Mouse (Mus musculus) bone marrow, adult 2 months (tissue): ENCODE measurements around the gene Tet3. TPM values are rescaled to one million over a fixed set of nuclear protein-coding genes. Genes with fewer than 3 reads are reported as not detected.

ENCODE experiments used
- H3K27ac ChIP-seq: fragments of 200-500 bp; 2 replicates; pipeline ENCODE4 v1.5.1; 2012; ENCODE audit warnings: low read depth, mild to moderate bottlenecking, control low read depth, inconsistent platforms, low read length; ENCODE audit not compliant: control insufficient read depth, poor library complexity, insufficient read depth
- H3K4me1 ChIP-seq: fragments of 200-500 bp; 2 replicates; pipeline ENCODE4 v1.6.1; 2011; ENCODE audit warnings: low read length; ENCODE audit not compliant: control insufficient read depth, insufficient read depth
- H3K4me3 ChIP-seq: fragments of 200-500 bp; replicated peaks from 2 replicates; pipeline ENCODE3; 2011; ENCODE audit warnings: mild to moderate bottlenecking, low read depth, low read length, control low read depth; ENCODE audit not compliant: control insufficient read depth
- CTCF ChIP-seq: fragments of 200-500 bp; IDR thresholded peaks from 2 replicates; pipeline ENCODE4 v1.5.1; 2011; ENCODE audit warnings: low read length, control low read depth; ENCODE audit not compliant: control insufficient read depth, insufficient read depth
- POLR2A ChIP-seq: fragments of 200-500 bp; IDR thresholded peaks from 2 replicates; pipeline ENCODE4 v1.6.1; 2011; ENCODE audit warnings: low read depth, mild to moderate bottlenecking, control low read depth, low read length, borderline replicate concordance; ENCODE audit not compliant: control insufficient read depth
- WGBS: fragments of 180-500 bp; shearing (Covaris S2); methylation state at CpG from one replicate; pipeline ENCODE4 v1.1.7; 2018; 5-methylcytosine and 5-hydroxymethylcytosine counted together
- polyA plus RNA-seq: library from polyadenylated mRNA; stranded (reverse); fragments of >200 nt; gene quantifications from 2 replicates; pipeline ENCODE4 v1.2.4, GENCODE M21; 2011; ENCODE audit warnings: low replicate concordance; ENCODE audit not compliant: missing spikeins, insufficient read depth, insufficient read length

Gene Tet3
- polyA plus RNA-seq, 1 experiment, result 35.7 TPM

GRCm38 (mm10) chr6:83371350-83371749 is 87.5 kb downstream of the Tet3 start:
- H3K4me1 ChIP-seq, result no peaks in the 10 kb centered on the region
- TF ChIP-seq POLR2A, result no peak
- TF ChIP-seq CTCF, result no peak
- H3K4me3 ChIP-seq, result no peak overlapping the region
- 91% methylated on average over 3 of the region's 3 CpGs for WGBS
- no peak overlapping the region for H3K27ac ChIP-seq

DNA sequence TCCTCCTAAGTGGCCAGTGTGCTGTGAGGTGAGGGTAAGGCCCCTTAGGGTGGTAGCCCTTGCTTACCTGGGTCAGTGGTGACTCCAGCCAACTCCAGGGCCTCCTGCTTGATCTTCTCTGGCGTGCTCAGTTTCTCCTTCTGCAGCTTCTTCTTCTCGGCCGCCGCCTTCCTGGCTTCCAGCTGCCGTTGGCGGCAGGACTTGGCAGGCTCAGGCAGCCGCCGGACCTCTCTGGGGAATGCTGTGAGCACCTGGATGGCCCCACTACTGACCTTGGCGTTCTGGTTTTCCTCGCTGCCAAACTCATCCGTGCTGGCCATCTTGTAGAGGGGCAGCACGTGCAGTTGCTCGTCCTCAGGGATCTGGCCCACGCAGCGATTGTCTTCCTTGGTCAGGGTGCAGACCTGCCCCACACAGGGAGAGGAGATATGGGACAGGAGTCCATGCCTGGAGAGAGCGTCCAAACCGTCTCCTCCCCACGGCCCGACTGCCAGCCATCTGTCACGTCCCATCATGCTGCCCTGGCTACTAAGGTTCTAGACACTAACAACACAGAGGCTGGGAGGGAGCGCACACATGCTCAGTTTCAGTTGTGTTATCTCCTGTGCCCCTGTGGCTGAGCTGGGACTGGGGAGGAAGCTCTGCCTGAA is 88.4 kb downstream of the Tet3 start:
- Histone ChIP-seq H3K4me3 (no peak overlapping the region), H3K27ac (no peak overlapping the region), H3K4me1 (no peaks in the 10 kb centered on the region)
- TF ChIP-seq POLR2A (no peak), CTCF (no peak)
- WGBS, result 90% methylated on average over 21 of the region's 21 CpGs

- 89% methylated on average over 12 of the region's 12 CpGs for WGBS
- no peaks in the 10 kb centered on the region for H3K4me1 ChIP-seq
- no peak overlapping the region for H3K27ac ChIP-seq
- TF ChIP-seq POLR2A, result no peak
- no peak overlapping the region for H3K4me3 ChIP-seq
These were observed 95.8 kb downstream of the Tet3 start for GRCm38 (mm10) chr6:83363075-83363474.

DNA sequence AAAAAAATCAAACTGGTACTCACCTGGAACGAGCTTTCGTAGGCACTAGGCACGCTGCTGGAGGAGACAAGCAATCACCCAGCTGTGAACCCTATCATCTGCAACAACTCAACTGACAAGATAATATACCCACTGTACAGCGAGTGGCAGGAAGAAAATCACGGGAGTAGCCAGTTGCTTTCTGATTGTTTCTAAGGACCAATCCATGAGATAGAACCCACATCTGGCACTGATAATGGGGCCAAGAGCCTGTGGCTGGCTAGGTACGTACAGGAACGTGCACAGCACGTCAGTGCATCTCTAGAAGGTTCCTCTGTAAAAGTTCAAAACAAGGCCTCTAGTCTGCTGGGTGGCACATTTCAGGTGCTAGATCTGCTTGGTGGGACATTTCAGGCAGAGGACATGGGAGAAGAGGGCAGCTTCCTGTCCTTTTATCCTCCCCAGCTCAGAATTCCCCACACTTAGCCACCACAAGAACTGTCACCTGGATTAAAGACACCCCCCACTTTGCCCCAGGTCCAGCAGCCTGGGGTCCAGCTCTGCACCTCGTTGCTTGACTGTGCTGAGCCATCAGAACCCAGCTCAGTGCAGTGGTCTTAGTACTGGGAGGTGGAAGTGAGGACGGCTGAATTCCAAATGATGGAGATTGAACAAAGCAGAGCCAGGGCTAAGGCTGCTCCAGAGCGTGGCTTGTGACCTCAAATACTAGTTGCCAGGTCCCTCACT is 97.2 kb downstream of the Tet3 start:
- Histone ChIP-seq H3K4me3 (no peak overlapping the region), H3K27ac (no peak overlapping the region), H3K4me1 (no peaks in the 10 kb centered on the region; the same call in 1 of the 2 replicates)
- TF ChIP-seq POLR2A (no peak), CTCF (no peak)
- WGBS, result 71% methylated on average over 11 of the region's 11 CpGs

DNA sequence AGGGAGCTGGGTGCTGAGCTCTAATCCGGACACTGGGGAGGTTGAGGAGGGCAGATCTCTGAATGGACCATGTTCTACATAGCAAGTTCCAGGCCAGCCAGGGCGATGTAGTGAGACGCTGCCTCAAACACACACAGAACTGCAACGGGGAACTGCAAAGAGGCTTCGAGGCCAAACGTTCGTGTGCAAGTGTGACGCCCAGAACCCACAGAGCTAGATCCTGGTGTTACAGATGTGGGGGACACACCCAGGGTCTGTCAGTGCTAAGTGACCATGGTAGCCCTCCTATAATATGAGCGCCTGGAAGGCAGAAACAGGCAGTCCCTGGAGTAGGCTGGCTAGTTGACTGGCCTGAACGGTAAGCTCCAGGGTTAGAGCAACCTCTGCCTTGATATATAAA is 101.4 kb downstream of the Tet3 start:
- H3K27ac ChIP-seq, result no peak overlapping the region
- no peak for TF ChIP-seq CTCF
- no peak for TF ChIP-seq POLR2A
- 93% methylated on average over 10 of the region's 10 CpGs for WGBS
- no peak overlapping the region for H3K4me3 ChIP-seq
- H3K4me1 ChIP-seq, result no peaks in the 10 kb centered on the region; the same call in 1 of the 2 replicates

GRCm38 (mm10) chr6:83356569-83357138 is 102.2 kb downstream of the Tet3 start:
- 28% methylated on average over 7 of the region's 7 CpGs for WGBS
- no peaks in the 10 kb centered on the region; the same call in 1 of the 2 replicates for H3K4me1 ChIP-seq
- no peak overlapping the region for H3K27ac ChIP-seq
- TF ChIP-seq POLR2A (no peak), CTCF (peak; percentile 95)
- no peak overlapping the region for H3K4me3 ChIP-seq

DNA sequence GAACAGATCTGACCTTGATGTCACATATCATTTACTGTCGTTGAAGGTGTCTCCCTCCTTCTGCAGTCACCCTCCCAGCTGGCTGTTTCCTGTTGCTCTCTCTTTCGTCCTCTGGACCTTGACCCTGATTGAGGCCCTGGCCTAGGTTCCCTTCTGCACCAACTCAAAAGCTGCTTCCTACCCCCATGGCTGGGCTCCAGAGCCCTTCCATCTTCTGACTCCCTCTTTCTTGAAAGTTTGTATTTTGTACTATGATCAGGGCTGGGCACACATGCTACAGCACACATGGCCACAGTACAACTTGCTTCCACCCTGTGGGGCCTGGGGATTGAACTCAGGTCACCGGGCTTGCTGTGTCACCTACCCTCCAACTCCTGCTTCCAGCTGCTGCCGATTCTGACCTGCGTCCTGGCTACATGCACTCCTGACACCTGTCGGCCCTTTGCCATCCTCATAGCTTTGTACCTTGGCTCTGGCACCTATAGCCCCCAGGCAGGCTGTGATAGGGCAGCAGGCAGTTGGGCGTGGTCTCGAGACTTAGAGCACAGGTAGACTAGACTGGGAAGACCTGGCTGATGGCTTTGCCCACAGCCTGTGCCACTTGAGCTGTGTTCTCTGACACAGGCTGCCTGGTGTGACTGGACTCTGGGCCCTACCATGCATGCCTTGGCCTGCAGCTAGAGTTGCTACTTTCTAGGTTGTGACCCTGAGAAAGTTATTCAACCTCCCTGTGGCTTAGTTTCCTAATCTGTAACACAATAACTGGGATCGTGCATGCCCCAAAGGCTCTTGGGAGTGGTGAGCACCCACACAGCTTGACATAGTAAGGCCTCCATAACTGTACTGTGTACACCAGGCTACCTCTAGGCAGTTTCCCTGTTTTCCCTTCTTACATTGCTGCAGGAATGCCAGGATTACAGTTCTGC is 103.8 kb downstream of the Tet3 start:
- Histone ChIP-seq H3K27ac (no peak overlapping the region), H3K4me3 (no peak overlapping the region), H3K4me1 (no peaks in the 10 kb centered on the region; the same call in 1 of the 2 replicates)
- 77% methylated on average over 9 of the region's 9 CpGs for WGBS
- TF ChIP-seq POLR2A, result no peak
- TF ChIP-seq CTCF, result no peak
